Mouse (Mus musculus): Measurements from ENCODE around the gene Zcchc10. TPM values are rescaled to one million over a fixed set of nuclear protein-coding genes. Genes with fewer than 3 reads are reported as not detected.
"Not testable (repeated sequence)": the region's sequence is repeated elsewhere in the genome, so short reads cannot be mapped to it uniquely, and the experiment has no call there.

Gene Zcchc10
- polyA plus RNA-seq, 1 experiment from 2014 or later = 24.6 TPM

GRCm38 (mm10) chr11:53304044-53304840, 20.2 kb upstream of the Zcchc10 start:
- H3K27me3 ChIP-seq (ENCODE audit: low read depth, poor library complexity, severe bottlenecking) = no peaks in the 10 kb centered on the region
- no peaks in the 10 kb centered on the region for H3K36me3 ChIP-seq
- DNase-seq (ENCODE audit: low spot score) = no peak
- 88% methylated on average over 14 of the region's 14 CpGs for WGBS
- H3K4me1 ChIP-seq = peaks cover 10% of the 10 kb centered on the region
- no peaks in the 10 kb centered on the region for H3K9me3 ChIP-seq (replicated peaks)
- no peak overlapping the region for H3K4me3 ChIP-seq
- H3K27ac ChIP-seq (replicated peaks) = no peak overlapping the region

- Histone ChIP-seq H3K9me3 (replicated peaks) (no peaks in the 10 kb centered on the region), H3K4me3 (no peak overlapping the region), H3K27ac (replicated peaks) (no peak overlapping the region), H3K36me3 (no peaks in the 10 kb centered on the region), H3K4me1 (peaks cover 6% of the 10 kb centered on the region), H3K27me3 (ENCODE audit: low read depth, poor library complexity, severe bottlenecking) (no peaks in the 10 kb centered on the region)
- no peak for DNase-seq (ENCODE audit: low spot score)
- WGBS = 92% methylated on average over 2 of the region's 2 CpGs
Observed at GRCm38 (mm10) chr11:53306965-53307364, 17.5 kb upstream of the Zcchc10 start.

- Histone ChIP-seq H3K4me3 (no peak overlapping the region), H3K9me3 (replicated peaks) (no peaks in the 10 kb centered on the region), H3K27ac (replicated peaks) (no peak overlapping the region), H3K4me1 (peaks cover 6% of the 10 kb centered on the region), H3K27me3 (ENCODE audit: low read depth, poor library complexity, severe bottlenecking) (no peaks in the 10 kb centered on the region), H3K36me3 (no peaks in the 10 kb centered on the region)
- no peak for DNase-seq (ENCODE audit: low spot score)
- 80% methylated on average over 10 of the region's 10 CpGs for WGBS
Observed at GRCm38 (mm10) chr11:53307558-53308065, 16.9 kb upstream of the Zcchc10 start.

- Histone ChIP-seq H3K4me1 (peaks cover 6% of the 10 kb centered on the region), H3K36me3 (no peaks in the 10 kb centered on the region), H3K27me3 (ENCODE audit: low read depth, poor library complexity, severe bottlenecking) (no peaks in the 10 kb centered on the region), H3K9me3 (replicated peaks) (no peaks in the 10 kb centered on the region), H3K27ac (replicated peaks) (no peak overlapping the region), H3K4me3 (no peak overlapping the region)
- no peak for DNase-seq (ENCODE audit: low spot score)
Observed at GRCm38 (mm10) chr11:53308251-53308864, 16.1 kb upstream of the Zcchc10 start.

- Histone ChIP-seq H3K27ac (replicated peaks) (no peak overlapping the region), H3K4me3 (no peak overlapping the region), H3K9me3 (replicated peaks) (no peaks in the 10 kb centered on the region), H3K36me3 (no peaks in the 10 kb centered on the region), H3K27me3 (ENCODE audit: low read depth, poor library complexity, severe bottlenecking) (no peaks in the 10 kb centered on the region), H3K4me1 (peaks cover 6% of the 10 kb centered on the region)
- WGBS = 67% methylated on average over 2 of the region's 2 CpGs
- DNase-seq (ENCODE audit: low spot score) = no peak
Observed at GRCm38 (mm10) chr11:53308884-53309310, 15.6 kb upstream of the Zcchc10 start.

GRCm38 (mm10) chr11:53311385-53311784, 13.1 kb upstream of the Zcchc10 start:
- Histone ChIP-seq H3K9me3 (replicated peaks) (no peaks in the 10 kb centered on the region), H3K27me3 (ENCODE audit: low read depth, poor library complexity, severe bottlenecking) (no peaks in the 10 kb centered on the region), H3K27ac (replicated peaks) (no peak overlapping the region), H3K36me3 (no peaks in the 10 kb centered on the region), H3K4me1 (peaks cover 6% of the 10 kb centered on the region), H3K4me3 (no peak overlapping the region)
- WGBS = 26% methylated on average over 1 of the region's 1 CpGs
- DNase-seq (ENCODE audit: low spot score) = no peak

GRCm38 (mm10) chr11:53312823-53313222, 11.7 kb upstream of the Zcchc10 start:
- WGBS = 73% methylated on average over 1 of the region's 1 CpGs
- H3K9me3 ChIP-seq (replicated peaks) = not testable (repeated sequence)

GRCm38 (mm10) chr11:53314770-53315173, 9.7 kb upstream of the Zcchc10 start:
- no peak for DNase-seq (ENCODE audit: low spot score)
- peaks cover 6% of the 10 kb centered on the region for H3K4me1 ChIP-seq
- 76% methylated on average over 1 of the region's 1 CpGs for WGBS
- H3K4me3 ChIP-seq = no peak overlapping the region
- no peaks in the 10 kb centered on the region for H3K36me3 ChIP-seq
- H3K27ac ChIP-seq (replicated peaks) = no peak overlapping the region
- no peaks in the 10 kb centered on the region for H3K9me3 ChIP-seq (replicated peaks)
- H3K27me3 ChIP-seq (ENCODE audit: low read depth, poor library complexity, severe bottlenecking) = no peaks in the 10 kb centered on the region

More at GRCm38 (mm10) chr11:53312823-53313222, 11.7 kb upstream of the Zcchc10 start:
- not testable (repeated sequence) for H3K27me3 ChIP-seq (ENCODE audit: low read depth, poor library complexity, severe bottlenecking); H3K4me3 ChIP-seq; H3K36me3 ChIP-seq; H3K4me1 ChIP-seq; DNase-seq (ENCODE audit: low spot score); H3K27ac ChIP-seq (replicated peaks)

GRCm38 (mm10) chr11:53316996-53317395, 7.5 kb upstream of the Zcchc10 start:
- no peaks in the 10 kb centered on the region for H3K27me3 ChIP-seq (ENCODE audit: low read depth, poor library complexity, severe bottlenecking)
- no peak overlapping the region for H3K27ac ChIP-seq (replicated peaks)
- H3K4me1 ChIP-seq = no peaks in the 10 kb centered on the region
- no peaks in the 10 kb centered on the region for H3K36me3 ChIP-seq
- no peak overlapping the region for H3K4me3 ChIP-seq
- peak; percentile 13 for DNase-seq (ENCODE audit: low spot score)
- H3K9me3 ChIP-seq (replicated peaks) = no peaks in the 10 kb centered on the region
- 60% methylated on average over 6 of the region's 6 CpGs for WGBS

GRCm38 (mm10) chr11:53318041-53318440, 6.4 kb upstream of the Zcchc10 start:
- Histone ChIP-seq H3K4me1 (no peaks in the 10 kb centered on the region), H3K36me3 (no peaks in the 10 kb centered on the region), H3K27me3 (ENCODE audit: low read depth, poor library complexity, severe bottlenecking) (no peaks in the 10 kb centered on the region), H3K9me3 (replicated peaks) (no peaks in the 10 kb centered on the region), H3K27ac (replicated peaks) (no peak overlapping the region), H3K4me3 (no peak overlapping the region)
- DNase-seq (ENCODE audit: low spot score) = no peak
- WGBS = 87% methylated on average over 7 of the region's 7 CpGs

- H3K9me3 ChIP-seq (replicated peaks); DNase-seq (ENCODE audit: low spot score); H3K4me1 ChIP-seq; H3K4me3 ChIP-seq; H3K27me3 ChIP-seq (ENCODE audit: low read depth, poor library complexity, severe bottlenecking); H3K27ac ChIP-seq (replicated peaks); H3K36me3 ChIP-seq: not testable (repeated sequence)
- 85% methylated on average over 3 of the region's 3 CpGs for WGBS
Observed at GRCm38 (mm10) chr11:53318568-53318967, 5.9 kb upstream of the Zcchc10 start.

- DNase-seq (ENCODE audit: low spot score); H3K27ac ChIP-seq (replicated peaks); H3K36me3 ChIP-seq; H3K27me3 ChIP-seq (ENCODE audit: low read depth, poor library complexity, severe bottlenecking); H3K9me3 ChIP-seq (replicated peaks); H3K4me1 ChIP-seq; H3K4me3 ChIP-seq: not testable (repeated sequence)
- WGBS = 92% methylated on average over 13 of the region's 13 CpGs
Observed at GRCm38 (mm10) chr11:53319867-53320266, 4.6 kb upstream of the Zcchc10 start.

- WGBS = 93% methylated on average over 7 of the region's 7 CpGs
- Histone ChIP-seq H3K4me1 (peaks cover 4% of the 10 kb centered on the region), H3K36me3 (peaks cover 70% of the 10 kb centered on the region), H3K4me3 (no peak overlapping the region), H3K27ac (replicated peaks) (no peak overlapping the region), H3K9me3 (replicated peaks) (no peaks in the 10 kb centered on the region), H3K27me3 (ENCODE audit: low read depth, poor library complexity, severe bottlenecking) (no peaks in the 10 kb centered on the region)
- DNase-seq (ENCODE audit: low spot score) = no peak
Observed at GRCm38 (mm10) chr11:53330325-53330724, 5.8 kb downstream of the Zcchc10 start.
